Mouse (Mus musculus) embryonic facial prominence, embryonic 12.5 days (tissue): ENCODE data around the gene Rhbdl3. TPM values are rescaled to one million over a fixed set of nuclear protein-coding genes. Genes with fewer than 3 reads are reported as not detected.
A peak's percentile ranks its signal among the peaks of the same experiment; 100 is the strongest.

ENCODE experiments used
- ATAC-seq: fragments of 200-750 bp; cut with Nextera tagmentation; 2 replicates; pipeline ENCODE4 v1.8.0; 2017; ENCODE audit not compliant: insufficient number of reproducible peaks, insufficient read depth, low FRiP score, low TSS enrichment
- H3K27ac ChIP-seq: fragments of 300-500 bp; sonication (generic); 2 replicates; pipeline ENCODE4 v1.5.1; 2016; ENCODE audit warnings: mild to moderate bottlenecking
- H3K27me3 ChIP-seq: fragments of 300-500 bp; sonication (generic); 2 replicates; pipeline ENCODE4 v1.6.1; 2016; ENCODE audit warnings: mild to moderate bottlenecking, moderate library complexity
- H3K36me3 ChIP-seq: fragments of 300-500 bp; sonication (generic); 2 replicates; pipeline ENCODE4 v1.6.1; 2016; ENCODE audit warnings: mild to moderate bottlenecking
- H3K4me1 ChIP-seq: fragments of 300-500 bp; sonication (generic); 2 replicates; pipeline ENCODE4 v1.6.1; 2016
- H3K4me2 ChIP-seq: fragments of 300-500 bp; sonication (generic); replicated peaks from 2 replicates; pipeline ENCODE4 v1.6.1; 2016; ENCODE audit warnings: mild to moderate bottlenecking, moderate library complexity
- H3K4me3 ChIP-seq: fragments of 300-500 bp; sonication (generic); 2 replicates; pipeline ENCODE4 v1.5.1; 2016; ENCODE audit warnings: mild to moderate bottlenecking
- H3K9ac ChIP-seq: fragments of 300-500 bp; sonication (generic); 2 replicates; pipeline ENCODE4 v1.6.1; 2016; ENCODE audit warnings: mild to moderate bottlenecking, moderate library complexity
- H3K9me3 ChIP-seq: fragments of 300-500 bp; sonication (generic); 2 replicates; pipeline ENCODE4 v1.6.1; 2016; ENCODE audit warnings: mild to moderate bottlenecking, moderate library complexity
- WGBS: fragments of 180-500 bp; shearing (Covaris S2); methylation state at CpG from one replicate; pipeline ENCODE4 v1.1.7; 2016; 5-methylcytosine and 5-hydroxymethylcytosine counted together
- polyA plus RNA-seq: library from polyadenylated mRNA; unstranded; fragments of >200 nt; fragmentation: Nextera tagmentation; extraction: Ambion mirVana; gene quantifications from 2 replicates; pipeline ENCODE4 v1.2.1, GENCODE M21; 2016

Gene Rhbdl3
- polyA plus RNA-seq, 1 experiment from 2014 or later, result 7.0 TPM

DNA sequence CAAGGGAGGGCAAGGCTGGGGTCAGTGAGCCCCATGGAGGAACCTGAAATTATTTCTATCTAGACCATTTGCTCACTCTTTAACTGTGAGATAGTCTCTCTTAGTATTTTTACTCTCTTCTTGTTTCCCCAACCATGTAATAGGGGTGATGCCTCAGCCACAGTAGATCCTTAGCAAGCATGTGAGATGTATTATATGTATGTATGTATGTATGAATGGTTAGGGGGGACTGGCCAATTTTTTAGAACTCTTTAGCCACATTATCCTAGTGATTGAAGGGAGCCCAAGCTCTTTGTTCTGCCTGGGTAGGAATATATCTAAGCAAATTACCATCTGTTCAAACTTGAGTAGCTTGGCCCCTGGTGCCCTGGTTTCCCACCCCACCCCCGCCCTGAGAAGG is 12.8 kb downstream of the Rhbdl3 start:
- Histone ChIP-seq H3K36me3 (no peaks in the 10 kb centered on the region), H3K27ac (no peak overlapping the region), H3K9me3 (no peaks in the 10 kb centered on the region), H3K4me2 (no peak overlapping the region), H3K4me3 (no peak overlapping the region), H3K9ac (no peak overlapping the region), H3K4me1 (no peaks in the 10 kb centered on the region), H3K27me3 (no peaks in the 10 kb centered on the region)
- ATAC-seq, result no peak
- WGBS, result 73% methylated on average over 1 of the region's 1 CpGs

GRCm38 (mm10) chr11:80313944-80314343 is 13.2 kb downstream of the Rhbdl3 start:
- no peak overlapping the region for H3K4me2 ChIP-seq
- H3K4me3 ChIP-seq, result no peak overlapping the region
- no peaks in the 10 kb centered on the region for H3K4me1 ChIP-seq
- no peaks in the 10 kb centered on the region for H3K36me3 ChIP-seq
- no peak for ATAC-seq
- WGBS, result 80% methylated on average over 4 of the region's 4 CpGs
- no peaks in the 10 kb centered on the region for H3K27me3 ChIP-seq
- no peaks in the 10 kb centered on the region for H3K9me3 ChIP-seq
- H3K9ac ChIP-seq, result no peak overlapping the region
- no peak overlapping the region for H3K27ac ChIP-seq

DNA sequence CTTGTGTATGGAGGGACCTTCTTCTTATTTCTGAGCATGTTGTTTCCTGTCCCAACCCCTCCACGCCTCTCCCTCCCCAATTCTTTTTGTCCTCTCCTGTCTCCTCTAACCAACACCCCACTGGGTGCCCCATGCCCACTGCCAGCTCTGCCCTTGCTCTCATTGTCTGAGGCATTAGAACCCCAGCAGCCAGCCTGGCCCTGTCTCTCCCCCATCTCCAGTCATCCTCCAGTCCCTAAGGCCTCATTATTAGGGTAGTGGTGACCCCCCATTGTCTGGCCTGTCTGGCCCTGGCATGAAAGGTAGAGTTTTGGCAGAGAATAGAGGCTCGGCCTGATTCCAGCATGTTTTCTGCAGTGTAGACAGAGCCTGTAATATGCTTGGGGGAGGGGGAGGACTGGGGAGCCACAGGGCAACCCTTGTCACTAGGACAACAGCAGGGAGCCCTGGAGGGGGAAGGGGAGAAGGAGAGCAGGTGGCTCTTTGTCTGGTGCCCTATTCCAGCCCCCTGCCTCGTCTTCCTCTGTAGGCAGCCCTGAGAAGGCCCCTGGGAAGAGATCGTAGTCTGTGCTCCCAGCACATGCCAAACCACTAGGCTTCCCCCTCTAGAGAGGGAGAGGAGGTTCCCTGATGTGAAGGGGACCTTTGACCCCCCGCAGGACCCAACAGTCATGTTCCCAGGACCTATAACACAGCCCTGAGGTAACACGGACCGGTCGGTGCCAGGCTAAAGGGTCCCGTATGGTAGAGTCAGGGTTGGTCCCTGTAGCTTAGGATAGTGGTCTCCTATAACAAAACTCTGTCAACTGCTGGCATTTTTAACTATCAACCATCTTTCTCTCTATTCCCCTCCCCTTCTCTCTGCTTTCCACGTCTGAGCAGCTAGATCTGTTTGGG is 15.3 kb downstream of the Rhbdl3 start:
- 54% methylated on average over 10 of the region's 10 CpGs for WGBS
- no peaks in the 10 kb centered on the region for H3K36me3 ChIP-seq
- no peak overlapping the region for H3K4me3 ChIP-seq
- peak overlapping the region; percentile 4; the same call in 1 of the 2 replicates for H3K9ac ChIP-seq
- no peaks in the 10 kb centered on the region for H3K27me3 ChIP-seq
- H3K27ac ChIP-seq, result no peak overlapping the region
- no peak overlapping the region for H3K4me2 ChIP-seq
- no peak for ATAC-seq
- H3K4me1 ChIP-seq, result no peaks in the 10 kb centered on the region
- no peaks in the 10 kb centered on the region for H3K9me3 ChIP-seq

- Histone ChIP-seq H3K36me3 (no peaks in the 10 kb centered on the region), H3K4me2 (no peak overlapping the region), H3K4me1 (no peaks in the 10 kb centered on the region), H3K9me3 (no peaks in the 10 kb centered on the region), H3K27me3 (no peaks in the 10 kb centered on the region), H3K27ac (no peak overlapping the region), H3K9ac (no peak overlapping the region), H3K4me3 (no peak overlapping the region)
- ATAC-seq, result no peak
- 51% methylated on average over 13 of the region's 13 CpGs for WGBS
Measured at GRCm38 (mm10) chr11:80323255-80323654, 22.5 kb downstream of the Rhbdl3 start.

GRCm38 (mm10) chr11:80324636-80325035 is 23.9 kb downstream of the Rhbdl3 start:
- no peak overlapping the region for H3K9ac ChIP-seq
- H3K27me3 ChIP-seq, result no peaks in the 10 kb centered on the region
- H3K4me3 ChIP-seq, result no peak overlapping the region
- no peaks in the 10 kb centered on the region for H3K36me3 ChIP-seq
- no peaks in the 10 kb centered on the region for H3K9me3 ChIP-seq
- no peaks in the 10 kb centered on the region for H3K4me1 ChIP-seq
- ATAC-seq, result no peak
- H3K4me2 ChIP-seq, result no peak overlapping the region
- 83% methylated on average over 6 of the region's 6 CpGs for WGBS
- no peak overlapping the region for H3K27ac ChIP-seq

- H3K4me3 ChIP-seq, result no peak overlapping the region
- H3K4me1 ChIP-seq, result no peaks in the 10 kb centered on the region
- no peaks in the 10 kb centered on the region for H3K36me3 ChIP-seq
- H3K27ac ChIP-seq, result no peak overlapping the region
- no peaks in the 10 kb centered on the region for H3K27me3 ChIP-seq
- ATAC-seq, result no peak
- H3K9ac ChIP-seq, result no peak overlapping the region
- no peak overlapping the region for H3K4me2 ChIP-seq
- WGBS, result 71% methylated on average over 12 of the region's 12 CpGs
- H3K9me3 ChIP-seq, result no peaks in the 10 kb centered on the region
Measured at GRCm38 (mm10) chr11:80332709-80333400, 32.1 kb downstream of the Rhbdl3 start.

- Histone ChIP-seq H3K4me2 (no peak overlapping the region), H3K36me3 (no peaks in the 10 kb centered on the region), H3K4me3 (no peak overlapping the region), H3K9me3 (no peaks in the 10 kb centered on the region), H3K27ac (no peak overlapping the region), H3K4me1 (no peaks in the 10 kb centered on the region), H3K9ac (no peak overlapping the region), H3K27me3 (no peaks in the 10 kb centered on the region)
- 0 out of 2 replicates have a peak, but pooled peaks have one; percentile 48 for ATAC-seq
- WGBS, result 1% methylated on average over 7 of the region's 7 CpGs
Measured at GRCm38 (mm10) chr11:80335609-80336350, 35.1 kb downstream of the Rhbdl3 start.

DNA sequence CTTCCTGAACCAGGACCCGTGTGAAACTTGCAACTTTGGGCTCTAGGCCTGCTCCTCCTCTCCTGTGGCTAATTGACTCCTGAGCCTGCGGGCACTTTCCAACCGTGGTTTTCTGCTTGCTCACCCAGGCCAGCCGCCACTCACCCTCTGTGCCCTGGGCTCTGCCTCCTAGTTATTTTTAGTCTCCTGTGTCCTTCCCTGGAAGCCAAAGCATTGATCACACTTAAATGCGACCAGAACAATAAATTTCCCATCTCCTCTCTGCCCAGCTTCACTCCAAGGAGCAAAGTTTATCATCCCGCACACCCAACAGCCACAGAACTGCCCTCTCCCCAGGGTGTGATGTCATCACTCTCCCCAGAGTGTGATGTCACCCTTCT is 35.6 kb downstream of the Rhbdl3 start:
- H3K4me2 ChIP-seq, result no peak overlapping the region
- WGBS, result 16% methylated on average over 6 of the region's 6 CpGs
- H3K27ac ChIP-seq, result no peak overlapping the region
- no peaks in the 10 kb centered on the region for H3K4me1 ChIP-seq
- H3K9me3 ChIP-seq, result no peaks in the 10 kb centered on the region
- no peak overlapping the region for H3K9ac ChIP-seq
- ATAC-seq, result no peak
- no peak overlapping the region for H3K4me3 ChIP-seq
- H3K36me3 ChIP-seq, result no peaks in the 10 kb centered on the region
- H3K27me3 ChIP-seq, result no peaks in the 10 kb centered on the region

- ATAC-seq, result no peak
- Histone ChIP-seq H3K4me2 (no peak overlapping the region), H3K4me3 (no peak overlapping the region), H3K36me3 (no peaks in the 10 kb centered on the region), H3K4me1 (peaks cover 11% of the 10 kb centered on the region), H3K27me3 (no peaks in the 10 kb centered on the region), H3K9ac (no peak overlapping the region), H3K27ac (no peak overlapping the region), H3K9me3 (no peaks in the 10 kb centered on the region)
- WGBS, result 0% methylated on average over 2 of the region's 2 CpGs
Measured at GRCm38 (mm10) chr11:80342482-80342881, 41.8 kb downstream of the Rhbdl3 start.

DNA sequence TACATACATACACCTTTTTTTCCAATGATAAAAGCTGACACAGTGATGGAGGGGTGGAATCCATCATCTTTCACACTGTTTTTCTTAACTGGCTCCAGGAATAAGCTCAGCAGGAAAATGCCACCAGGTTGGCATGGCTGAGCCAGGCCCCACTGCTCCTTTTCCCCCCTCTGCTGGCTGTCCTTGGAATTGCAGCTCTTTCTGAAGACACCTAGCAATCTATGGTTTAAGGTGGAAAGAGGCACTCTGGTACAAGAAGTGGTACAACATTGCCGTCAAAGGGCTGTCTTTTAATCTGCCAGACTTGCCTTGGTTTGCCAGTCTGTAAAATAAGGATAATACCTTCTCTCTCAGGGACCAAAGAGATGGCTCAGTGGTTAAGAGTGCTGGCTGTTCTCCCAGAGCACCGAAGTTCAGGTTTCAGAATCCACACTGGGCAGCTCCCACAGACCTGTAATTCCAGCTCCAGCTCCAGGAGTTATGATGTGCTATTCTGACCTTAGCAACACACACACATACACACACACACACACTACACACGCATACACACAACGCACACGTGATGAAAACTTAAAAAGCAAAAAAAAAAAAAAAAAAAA is 51.2 kb downstream of the Rhbdl3 start:
- H3K27ac ChIP-seq, result no peak overlapping the region
- 0 out of 2 replicates have a peak, but pooled peaks have one; percentile 35 for ATAC-seq
- H3K9me3 ChIP-seq, result no peaks in the 10 kb centered on the region
- no peak overlapping the region for H3K9ac ChIP-seq
- no peak overlapping the region for H3K4me3 ChIP-seq
- H3K27me3 ChIP-seq, result no peaks in the 10 kb centered on the region
- 72% methylated on average over 5 of the region's 5 CpGs for WGBS
- H3K4me1 ChIP-seq, result no peaks in the 10 kb centered on the region
- H3K4me2 ChIP-seq, result no peak overlapping the region
- H3K36me3 ChIP-seq, result no peaks in the 10 kb centered on the region

DNA sequence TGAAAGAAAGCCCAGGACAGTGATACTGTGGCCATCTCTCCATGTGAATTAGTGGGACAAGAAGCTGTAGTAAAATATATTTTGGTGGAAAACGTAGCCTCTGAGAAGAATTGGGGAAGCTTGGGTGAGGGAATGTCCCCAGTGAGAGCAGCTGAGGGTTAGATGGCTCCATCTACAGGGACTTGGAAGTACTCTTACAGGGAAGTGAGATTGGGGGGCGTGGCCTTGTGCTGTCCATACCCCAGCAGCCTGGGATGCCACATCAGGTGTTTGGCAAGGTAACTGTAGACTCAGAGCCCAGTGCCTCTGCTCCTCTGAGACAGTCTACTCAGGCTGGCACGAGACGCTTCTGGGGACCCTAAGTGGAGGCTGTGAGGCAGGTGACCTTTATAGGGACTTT is 54.1 kb downstream of the Rhbdl3 start:
- Histone ChIP-seq H3K4me3 (no peak overlapping the region), H3K27me3 (no peaks in the 10 kb centered on the region), H3K9me3 (no peaks in the 10 kb centered on the region), H3K9ac (no peak overlapping the region), H3K4me2 (no peak overlapping the region), H3K27ac (no peak overlapping the region), H3K36me3 (0 out of 2 replicates have a peak, but pooled peaks cover 4% of the 10 kb centered on the region), H3K4me1 (no peaks in the 10 kb centered on the region)
- 44% methylated on average over 4 of the region's 4 CpGs for WGBS
- no peak for ATAC-seq
